Mouse (Mus musculus): ENCODE data around the gene Ceacam19. TPM values are rescaled to one million over a fixed set of nuclear protein-coding genes. Genes with fewer than 3 reads are reported as not detected.

The Ceacam19 gene
- polyA plus RNA-seq, 1 experiment from 2014 or later: not detected

- Histone ChIP-seq H3K36me3 (ENCODE audit: control insufficient read depth, insufficient read depth, low read length) (no peaks in the 10 kb centered on the region), H3K9me3 (ENCODE audit: control insufficient read depth, low read length) (no peaks in the 10 kb centered on the region), H3K27ac (ENCODE audit: low read depth, low read length) (no peak overlapping the region), H3K27me3 (replicated peaks; ENCODE audit: control insufficient read depth, insufficient read depth, low read length) (no peaks in the 10 kb centered on the region), H3K9ac (ENCODE audit: low read depth, low read length) (no peak overlapping the region), H3K4me2 (ENCODE audit: low read length) (no peak overlapping the region), H3K4me1 (ENCODE audit: control insufficient read depth, insufficient read depth, low read depth, low read length) (no peaks in the 10 kb centered on the region), H3K4me3 (ENCODE audit: low read length) (no peak overlapping the region)
- WGBS: 43% methylated on average over 13 of the region's 13 CpGs
- no peak for ATAC-seq
These were observed 57.0 kb downstream of the Ceacam19 start for GRCm38 (mm10) chr7:19830682-19831156.

DNA sequence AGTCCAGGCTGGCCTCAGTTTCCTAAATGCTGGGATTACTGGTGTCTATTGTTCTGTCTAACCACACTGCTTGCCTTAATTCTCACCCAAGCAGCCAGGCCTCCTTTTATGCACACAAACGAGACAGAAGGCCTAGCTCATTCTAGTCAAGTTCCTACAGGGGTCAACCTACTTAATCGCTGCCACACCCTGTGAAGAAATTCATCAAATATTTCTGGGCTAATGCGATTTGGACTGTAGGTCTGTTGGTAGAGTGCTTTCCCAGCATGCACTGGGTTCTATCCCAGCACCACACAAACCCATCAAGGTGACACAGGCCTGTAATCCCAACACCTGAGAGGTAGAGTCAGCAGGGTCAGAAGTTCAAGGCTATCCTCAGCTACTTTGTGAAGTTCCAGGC, 58.1 kb downstream of the Ceacam19 start:
- Histone ChIP-seq H3K27me3 (replicated peaks; ENCODE audit: control insufficient read depth, insufficient read depth, low read length) (peaks cover 2% of the 10 kb centered on the region), H3K4me3 (ENCODE audit: low read length) (no peak overlapping the region), H3K4me1 (ENCODE audit: control insufficient read depth, insufficient read depth, low read depth, low read length) (no peaks in the 10 kb centered on the region), H3K4me2 (ENCODE audit: low read length) (no peak overlapping the region), H3K9ac (ENCODE audit: low read depth, low read length) (no peak overlapping the region), H3K27ac (ENCODE audit: low read depth, low read length) (no peak overlapping the region), H3K9me3 (ENCODE audit: control insufficient read depth, low read length) (no peaks in the 10 kb centered on the region), H3K36me3 (ENCODE audit: control insufficient read depth, insufficient read depth, low read length) (no peaks in the 10 kb centered on the region)
- no peak for ATAC-seq
- 86% methylated on average over 3 of the region's 3 CpGs for WGBS

DNA sequence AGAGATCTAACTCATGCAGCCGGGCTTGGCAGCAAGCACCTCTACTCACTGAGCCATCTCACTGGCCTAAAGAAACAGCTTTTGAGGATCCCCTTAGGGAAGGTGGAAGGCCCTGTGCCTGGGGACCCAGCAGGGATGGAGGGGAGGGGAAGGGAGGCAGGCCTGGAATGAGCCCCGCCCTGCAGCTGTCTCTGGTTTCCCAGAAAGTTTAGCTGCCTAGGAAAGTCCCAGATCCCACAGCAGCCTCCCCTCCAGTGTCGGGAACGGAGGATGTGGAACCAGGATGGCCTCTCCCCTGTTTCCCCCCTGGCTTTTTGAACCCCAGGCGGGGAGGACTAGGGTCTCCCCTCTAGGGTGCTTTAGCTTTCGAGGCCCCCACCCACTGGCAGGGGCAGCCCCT, 61.0 kb downstream of the Ceacam19 start:
- WGBS: 39% methylated on average over 6 of the region's 6 CpGs
- Histone ChIP-seq H3K9ac (ENCODE audit: low read depth, low read length) (no peak overlapping the region), H3K36me3 (ENCODE audit: control insufficient read depth, insufficient read depth, low read length) (no peaks in the 10 kb centered on the region), H3K9me3 (ENCODE audit: control insufficient read depth, low read length) (no peaks in the 10 kb centered on the region), H3K27me3 (replicated peaks; ENCODE audit: control insufficient read depth, insufficient read depth, low read length) (peaks cover 28% of the 10 kb centered on the region), H3K4me2 (ENCODE audit: low read length) (no peak overlapping the region), H3K4me3 (ENCODE audit: low read length) (no peak overlapping the region), H3K4me1 (ENCODE audit: control insufficient read depth, insufficient read depth, low read depth, low read length) (peaks cover 6% of the 10 kb centered on the region), H3K27ac (ENCODE audit: low read depth, low read length) (no peak overlapping the region)
- ATAC-seq: no peak

Other genes starting within 250 kb of the Ceacam19 start
- gene Clptm1, start 222.9 kb downstream of the Ceacam19 start, polyA plus RNA-seq (2015; fragmentation: Nextera tagmentation; extraction: Ambion mirVana): 138 and 140 TPM in 2 replicates
- gene Apoc2, start 210.0 kb downstream of the Ceacam19 start, polyA plus RNA-seq (2015; fragmentation: Nextera tagmentation; extraction: Ambion mirVana): not detected in 2 replicates
- gene Gm44805, start 206.5 kb downstream of the Ceacam19 start, polyA plus RNA-seq (2015; fragmentation: Nextera tagmentation; extraction: Ambion mirVana): not detected in 2 replicates
- gene Apoc4, start 206.5 kb downstream of the Ceacam19 start, polyA plus RNA-seq (2015; fragmentation: Nextera tagmentation; extraction: Ambion mirVana): not detected in 2 replicates
- gene Apoc1, start 195.3 kb downstream of the Ceacam19 start, polyA plus RNA-seq (2015; fragmentation: Nextera tagmentation; extraction: Ambion mirVana): 1.4 and 3.1 TPM in 2 replicates
- 849 and 1,414 TPM in 2 replicates for gene Apoe, start 188.8 kb downstream of the Ceacam19 start, polyA plus RNA-seq (2015; fragmentation: Nextera tagmentation; extraction: Ambion mirVana)
- gene Tomm40, start 172.5 kb downstream of the Ceacam19 start, polyA plus RNA-seq (2015; fragmentation: Nextera tagmentation; extraction: Ambion mirVana): 134 and 135 TPM in 2 replicates
- gene Nectin2, start 137.5 kb downstream of the Ceacam19 start, polyA plus RNA-seq (2015; fragmentation: Nextera tagmentation; extraction: Ambion mirVana): 57.7 and 59.7 TPM in 2 replicates
- gene Bcam, start 116.9 kb downstream of the Ceacam19 start, polyA plus RNA-seq (2015; fragmentation: Nextera tagmentation; extraction: Ambion mirVana): 24.4 and 24.6 TPM in 2 replicates
- 0.34 and 0.41 TPM in 2 replicates for gene Cblc, start 91.2 kb downstream of the Ceacam19 start, polyA plus RNA-seq (2015; fragmentation: Nextera tagmentation; extraction: Ambion mirVana)
- gene Bcl3, start 65.2 kb downstream of the Ceacam19 start, polyA plus RNA-seq (2015; fragmentation: Nextera tagmentation; extraction: Ambion mirVana): 0.70 and 1.2 TPM in 2 replicates
- gene Gm19345, start 36.0 kb downstream of the Ceacam19 start, polyA plus RNA-seq (2015; fragmentation: Nextera tagmentation; extraction: Ambion mirVana): 19.3 and 22.9 TPM in 2 replicates
- gene Ceacam16, start 26.7 kb downstream of the Ceacam19 start, polyA plus RNA-seq (2015; fragmentation: Nextera tagmentation; extraction: Ambion mirVana): 1.4 and 2.0 TPM in 2 replicates
- 9.6 and 10.8 TPM in 2 replicates for gene Pvr, start 33.2 kb upstream of the Ceacam19 start, polyA plus RNA-seq (2015; fragmentation: Nextera tagmentation; extraction: Ambion mirVana)
- gene Igsf23, start 62.8 kb upstream of the Ceacam19 start, polyA plus RNA-seq (2015; fragmentation: Nextera tagmentation; extraction: Ambion mirVana): not detected in 2 replicates
- not detected in 2 replicates for gene Ceacam20, start 77.4 kb upstream of the Ceacam19 start, polyA plus RNA-seq (2015; fragmentation: Nextera tagmentation; extraction: Ambion mirVana)
- not detected in 2 replicates for gene Nlrp9b, start 103.5 kb upstream of the Ceacam19 start, polyA plus RNA-seq (2015; fragmentation: Nextera tagmentation; extraction: Ambion mirVana)
- gene Vmn1r91, start 211.7 kb upstream of the Ceacam19 start, polyA plus RNA-seq (2015; fragmentation: Nextera tagmentation; extraction: Ambion mirVana): not detected in 2 replicates
- gene Gm16442, start 234.6 kb upstream of the Ceacam19 start, polyA plus RNA-seq (2015; fragmentation: Nextera tagmentation; extraction: Ambion mirVana): not detected in 2 replicates